Mouse (Mus musculus) lung, adult 2 months (tissue): ENCODE measurements around the gene Kif5a.

Experiments
- CTCF ChIP-seq: fragments of 200-500 bp; IDR thresholded peaks from 2 replicates; pipeline ENCODE4 v1.5.1; 2011; ENCODE audit warnings: mild to moderate bottlenecking, low read length, control low read depth; ENCODE audit not compliant: insufficient read depth
- POLR2A ChIP-seq: fragments of 200-500 bp; IDR thresholded peaks from 2 replicates; pipeline ENCODE4 v1.6.1; 2011; ENCODE audit warnings: low read depth, mild to moderate bottlenecking, control low read depth, low read length, borderline replicate concordance; ENCODE audit errors: extremely low read depth

DNA sequence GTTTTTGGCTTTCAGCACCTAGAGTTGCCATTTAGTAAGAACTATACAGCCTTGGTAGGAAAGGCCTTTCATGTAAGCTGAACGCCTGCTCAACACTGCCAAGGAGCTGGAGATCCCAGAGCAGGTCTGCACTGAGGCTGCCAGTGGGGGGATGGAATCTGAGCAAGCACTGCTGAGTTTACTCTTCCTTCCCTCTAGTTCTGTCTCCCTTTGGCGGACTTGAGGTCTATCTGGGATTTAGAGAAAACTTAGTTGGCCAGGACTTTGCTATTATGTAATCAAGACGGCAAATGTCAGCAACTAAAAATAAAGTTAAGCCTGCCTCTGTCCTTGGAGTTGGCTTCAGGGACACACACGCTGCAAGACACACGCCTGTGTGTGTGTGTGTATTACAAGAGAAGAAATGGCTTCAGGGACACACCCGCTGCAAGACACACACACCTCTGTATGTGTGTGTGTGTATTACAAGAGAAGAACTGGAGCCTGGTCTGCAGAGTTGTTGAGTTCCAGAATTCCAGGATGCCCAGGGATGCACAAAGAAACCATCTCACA, 29.9 kb upstream of the Kif5a start:
- no peak for TF ChIP-seq POLR2A
- no peak for TF ChIP-seq CTCF
